Mouse (Mus musculus) neural tube, embryonic 14.5 days (tissue): Measurements from ENCODE around the gene Gm19935. TPM values are rescaled to one million over a fixed set of nuclear protein-coding genes. Genes with fewer than 3 reads are reported as not detected.

ENCODE experiments used
- ATAC-seq: fragments of 200-750 bp; cut with Nextera tagmentation; 2 replicates; pipeline ENCODE4 v1.8.0; 2017; ENCODE audit warnings: low read depth, mild to moderate bottlenecking, moderate TSS enrichment, moderate library complexity
- H3K27ac ChIP-seq: fragments of 300-500 bp; sonication (generic); 2 replicates; pipeline ENCODE4 v1.5.1; 2014; ENCODE audit warnings: low read depth, mild to moderate bottlenecking, control low read depth, low read length, moderate library complexity, mixed read lengths
- H3K27me3 ChIP-seq: fragments of 300-500 bp; sonication (generic); 2 replicates; pipeline ENCODE4 v1.6.1; 2014; ENCODE audit warnings: low read length; ENCODE audit not compliant: control insufficient read depth, insufficient read depth
- H3K36me3 ChIP-seq: fragments of 300-500 bp; sonication (generic); 2 replicates; pipeline ENCODE4 v1.6.1; 2014; ENCODE audit warnings: low read length, mixed read lengths; ENCODE audit not compliant: control insufficient read depth, insufficient read depth
- H3K4me1 ChIP-seq: fragments of 300-500 bp; sonication (generic); 2 replicates; pipeline ENCODE4 v1.6.1; 2014; ENCODE audit warnings: low read length; ENCODE audit not compliant: control insufficient read depth, insufficient read depth
- H3K4me2 ChIP-seq: fragments of 300-500 bp; sonication (generic); 2 replicates; pipeline ENCODE4 v1.6.1; 2014; ENCODE audit warnings: mild to moderate bottlenecking, low read depth, low read length, control low read depth
- H3K4me3 ChIP-seq: fragments of 300-500 bp; sonication (generic); 2 replicates; pipeline ENCODE4 v1.5.1; 2014; ENCODE audit warnings: low read depth, low read length, control low read depth, mixed read lengths
- H3K9ac ChIP-seq: fragments of 300-500 bp; sonication (generic); replicated peaks from 2 replicates; pipeline ENCODE4 v1.6.1; 2014; ENCODE audit warnings: low read depth, mild to moderate bottlenecking, control low read depth, low read length, mixed read lengths
- H3K9me3 ChIP-seq: fragments of 300-500 bp; sonication (generic); 2 replicates; pipeline ENCODE4 v1.6.1; 2016; ENCODE audit warnings: low read length; ENCODE audit not compliant: control insufficient read depth
- WGBS: fragments of 180-500 bp; shearing (Covaris S2); extraction: QIAGEN DNeasy Blood & Tissue Kit; methylation state at CpG from one replicate; pipeline ENCODE4 v1.1.7; 2014; 5-methylcytosine and 5-hydroxymethylcytosine counted together
- microRNA-seq: library from miRNA; unstranded; fragments of <30 nt; microRNA quantifications from one replicate; pipeline ENCODE4, GENCODE M21; 2016
- polyA plus RNA-seq: library from polyadenylated mRNA; unstranded; fragments of >200 nt; fragmentation: Nextera tagmentation; extraction: Ambion mirVana; gene quantifications from 2 replicates; pipeline ENCODE4 v1.2.1, GENCODE M21; 2014

Gene Gm19935
- polyA plus RNA-seq, 1 experiment from 2014 or later: 2.2 TPM

GRCm38 (mm10) chr8:90791616-90792015, 25.6 kb downstream of the Gm19935 start:
- Histone ChIP-seq H3K27me3 (no peaks in the 10 kb centered on the region), H3K4me2 (no peak overlapping the region), H3K27ac (no peak overlapping the region), H3K9ac (no peak overlapping the region), H3K36me3 (no peaks in the 10 kb centered on the region), H3K4me1 (0 out of 2 replicates have a peak, but pooled peaks cover 3% of the 10 kb centered on the region), H3K9me3 (no peaks in the 10 kb centered on the region), H3K4me3 (no peak overlapping the region)
- 64% methylated on average over 1 of the region's 1 CpGs for WGBS
- no peak for ATAC-seq

GRCm38 (mm10) chr8:90769791-90770190, 47.4 kb downstream of the Gm19935 start:
- Histone ChIP-seq H3K27me3 (no peaks in the 10 kb centered on the region), H3K4me2 (no peak overlapping the region), H3K36me3 (no peaks in the 10 kb centered on the region), H3K9me3 (no peaks in the 10 kb centered on the region), H3K4me1 (no peaks in the 10 kb centered on the region), H3K9ac (no peak overlapping the region), H3K27ac (no peak overlapping the region), H3K4me3 (no peak overlapping the region)
- 79% methylated on average over 5 of the region's 5 CpGs for WGBS
- no peak for ATAC-seq

Small RNA genes within 50 kb of the gene (microRNA-seq; reads per million reads assigned to microRNA genes)
- not detected for gene Gm44382

Other genes starting within 250 kb of the Gm19935 start
- 97.4 and 112 TPM in 2 replicates for gene Chd9, start 11.0 kb upstream of the Gm19935 start, polyA plus RNA-seq